Mouse (Mus musculus) erythroid progenitor cell, adult 5-6 weeks (primary cell): ENCODE measurements around the gene Etnppl. TPM values are rescaled to one million over a fixed set of nuclear protein-coding genes. Genes with fewer than 3 reads are reported as not detected.

Source experiments
- ATAC-seq: replicated peaks from 2 replicates; pipeline ENCODE4 v1.8.0; 2016; ENCODE audit warnings: moderate number of reproducible peaks, mild to moderate bottlenecking, moderate TSS enrichment, inconsistent platforms; ENCODE audit not compliant: poor library complexity, low FRiP score, severe bottlenecking
- total RNA-seq, 2 experiments: library from RNA; stranded (forward) in 1 of 2; stranded (reverse) in 1 of 2; fragments of 150-400 nt in 1 of 2; fragments of 186-747, 209-891 nt in 1 of 2; gene quantifications; 2 replicates each; pipeline versions ENCODE4 v1.2.3 to v1.2.4; 2015 to 2017; ENCODE audit warnings: low replicate concordance in 2 of 2

Etnppl gene
- not detected in 2 replicates for total RNA-seq (2015; ENCODE audit: low replicate concordance)
- total RNA-seq (2017; ENCODE audit: low replicate concordance), result not detected in 2 replicates

DNA sequence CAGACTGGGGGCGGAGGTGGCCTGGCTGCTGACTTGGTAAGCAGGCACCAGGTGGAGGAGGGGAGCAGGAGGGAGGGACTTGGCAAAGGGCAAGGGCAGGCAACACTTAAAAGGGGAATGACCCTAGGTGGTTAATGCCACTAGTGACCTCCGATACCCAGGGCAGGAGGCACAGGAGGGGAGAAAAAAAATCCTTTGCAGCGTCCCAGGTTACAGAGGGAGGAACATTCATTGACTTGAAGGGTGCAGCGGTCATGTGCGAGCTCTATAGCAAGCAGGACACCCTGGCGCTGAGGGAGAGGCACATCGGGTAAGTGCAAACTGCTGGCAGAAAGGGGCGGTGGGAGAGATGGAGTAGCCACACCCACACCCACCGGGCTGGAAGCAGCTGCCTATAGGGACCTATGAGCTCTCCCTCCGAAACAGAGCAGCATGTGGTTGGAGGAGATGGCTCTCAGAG is at the start of gene Etnppl:
TSS of gene Etnppl (plus strand) at position 10 of the 460 bp plus-strand sequence.
- ATAC-seq, result no peak

DNA sequence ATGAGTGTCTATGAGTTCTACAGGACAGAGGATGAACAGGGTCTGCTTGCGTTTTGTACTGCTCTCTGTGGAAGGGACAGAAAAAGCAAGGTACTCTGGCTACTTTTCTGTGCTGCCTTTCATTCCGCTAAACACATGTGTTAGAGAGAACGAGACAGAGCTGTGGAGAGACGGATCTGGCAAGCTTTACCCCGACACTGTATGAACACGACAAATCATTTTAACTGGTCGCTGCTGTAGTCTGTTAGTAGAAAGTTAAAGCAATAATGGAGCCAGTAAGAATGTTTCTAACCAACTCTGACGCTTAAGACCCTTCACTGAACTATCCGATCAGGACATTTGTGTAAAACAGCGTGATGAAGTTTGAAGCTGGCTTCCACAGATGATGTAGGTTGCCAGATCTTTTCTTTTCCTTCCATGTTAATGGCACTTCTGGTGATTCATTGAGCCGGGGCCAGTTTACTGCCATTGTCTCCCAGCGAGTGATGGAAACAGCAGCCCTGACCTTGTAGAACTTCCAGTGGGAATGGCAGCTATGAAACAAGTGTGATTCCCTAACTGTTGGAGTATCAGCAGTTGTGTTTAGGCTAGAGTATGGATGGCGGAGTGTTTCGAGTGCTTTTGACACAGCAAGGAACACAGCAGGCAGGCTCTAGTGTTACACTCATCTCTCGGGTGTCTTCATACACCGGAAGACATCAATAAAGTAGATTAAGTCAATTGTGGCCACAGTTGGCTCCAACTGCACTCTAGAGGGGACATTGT is 48.7 kb upstream of the Etnppl start:
- no peak for ATAC-seq

DNA sequence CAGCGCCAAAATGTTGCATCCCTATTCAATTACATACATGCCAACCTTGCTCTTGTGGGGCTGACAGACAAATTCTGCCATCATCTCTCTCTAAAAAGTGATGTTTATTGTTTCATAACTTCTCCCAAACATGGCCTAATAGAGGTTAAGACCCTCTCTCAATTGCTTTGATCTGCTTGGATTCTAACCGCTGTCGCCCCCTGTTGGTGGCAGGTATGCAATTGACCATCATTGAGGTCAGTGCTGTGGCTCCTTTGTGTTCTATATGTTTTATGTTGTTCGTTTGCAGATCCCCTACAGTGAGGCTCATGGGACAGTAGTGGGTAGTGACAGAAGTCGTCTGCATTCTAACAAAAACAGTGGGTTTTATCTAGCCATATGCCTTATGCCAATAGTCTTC is 44.0 kb upstream of the Etnppl start:
- ATAC-seq, result no peak

- ATAC-seq, result no peak
Measured at GRCm38 (mm10) chr3:130574652-130575051, 42.6 kb upstream of the Etnppl start.

GRCm38 (mm10) chr3:130576683-130577082 is 40.6 kb upstream of the Etnppl start:
- no peak for ATAC-seq

DNA sequence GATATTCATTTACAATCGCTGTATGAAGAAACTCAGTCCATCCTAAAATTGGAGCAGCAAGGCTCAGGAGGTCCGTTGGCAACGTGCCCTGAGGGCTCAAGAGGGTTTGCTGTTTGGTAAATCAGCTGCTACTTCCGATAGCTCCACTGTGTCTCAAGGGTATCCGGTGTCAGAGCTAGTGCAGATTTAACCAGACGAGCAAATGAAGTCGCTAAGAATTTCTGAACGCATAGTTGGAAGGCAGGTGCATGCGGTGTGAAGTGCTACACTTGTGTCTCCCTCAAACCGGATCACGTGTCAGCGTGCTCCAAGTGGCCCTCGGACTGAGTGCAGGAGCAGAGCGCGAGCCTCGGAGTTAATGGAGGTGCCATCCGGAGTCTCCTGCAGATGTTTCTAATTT is 37.7 kb upstream of the Etnppl start:
- ATAC-seq, result no peak

GRCm38 (mm10) chr3:130581577-130581976 is 35.7 kb upstream of the Etnppl start:
- no peak for ATAC-seq

- no peak for ATAC-seq
Measured at GRCm38 (mm10) chr3:130582903-130583664, 34.2 kb upstream of the Etnppl start.

DNA sequence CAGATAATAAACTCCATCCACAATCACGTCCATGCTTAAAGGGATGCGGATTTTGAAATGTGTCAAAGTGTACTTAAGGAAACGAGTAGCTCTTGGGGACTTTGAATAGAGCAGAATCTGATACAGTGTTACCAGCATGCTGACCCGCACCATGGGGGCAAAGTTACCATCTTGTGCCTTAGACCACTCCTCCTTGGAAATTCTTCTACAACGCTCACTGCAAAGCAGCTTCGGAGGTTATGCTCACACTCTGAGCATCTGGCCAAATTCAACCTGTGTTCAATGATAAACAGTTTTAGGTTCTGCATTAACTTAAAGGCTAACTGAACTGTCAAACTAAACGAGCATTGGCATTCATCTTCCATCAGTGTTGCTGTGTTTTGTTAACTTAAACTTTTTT is 33.2 kb upstream of the Etnppl start:
- ATAC-seq, result no peak

GRCm38 (mm10) chr3:130595050-130595449 is 22.2 kb upstream of the Etnppl start:
- ATAC-seq, result no peak

- no peak for ATAC-seq
Measured at GRCm38 (mm10) chr3:130601491-130601890, 15.8 kb upstream of the Etnppl start.

- no peak for ATAC-seq
Measured at GRCm38 (mm10) chr3:130607924-130608323, 9.3 kb upstream of the Etnppl start.

DNA sequence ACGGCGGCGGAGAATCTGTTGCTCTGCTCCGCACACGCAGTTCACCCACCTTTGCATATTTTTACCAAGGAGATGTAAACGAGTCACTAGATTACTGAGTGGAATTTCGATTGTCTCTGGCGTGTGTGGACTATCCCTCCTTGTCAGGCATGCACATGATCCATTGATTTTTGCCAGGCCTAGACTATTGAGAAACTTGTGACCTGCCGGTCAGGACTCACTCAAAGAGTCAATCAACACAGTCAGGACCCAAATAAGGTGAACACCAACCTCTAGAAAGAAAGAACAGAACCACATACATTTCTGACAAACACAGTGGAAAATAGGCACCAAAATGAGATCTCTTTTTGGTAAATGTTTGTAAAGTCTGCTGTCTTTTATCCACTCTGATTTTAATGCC is 2.8 kb upstream of the Etnppl start:
- no peak for ATAC-seq

GRCm38 (mm10) chr3:130615625-130616024 is 1.6 kb upstream of the Etnppl start:
- no peak for ATAC-seq

- ATAC-seq, result no peak
Measured at GRCm38 (mm10) chr3:130620517-130621146, 3.4 kb downstream of the Etnppl start.

- no peak for ATAC-seq
Measured at GRCm38 (mm10) chr3:130628358-130628757, 11.1 kb downstream of the Etnppl start.

DNA sequence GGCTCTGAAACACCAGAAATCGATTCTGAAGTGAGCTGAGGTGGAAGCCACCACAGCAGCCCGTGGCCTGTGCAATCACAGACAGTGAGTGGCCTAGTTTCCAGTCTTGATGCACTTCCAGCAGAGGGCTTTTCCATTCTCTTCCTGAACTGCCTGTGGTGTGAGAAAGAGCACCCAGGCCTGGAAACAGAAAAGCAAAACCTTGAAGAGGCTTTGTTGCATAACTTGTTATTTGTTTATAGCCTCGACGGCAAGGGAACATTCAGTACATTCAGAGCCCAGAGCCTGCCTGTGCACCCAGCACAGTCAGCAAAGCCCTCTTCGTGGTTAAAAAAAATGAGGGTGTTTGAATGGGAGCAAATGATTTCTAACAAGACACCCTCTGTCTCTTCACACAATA is 16.6 kb downstream of the Etnppl start:
- no peak for ATAC-seq

DNA sequence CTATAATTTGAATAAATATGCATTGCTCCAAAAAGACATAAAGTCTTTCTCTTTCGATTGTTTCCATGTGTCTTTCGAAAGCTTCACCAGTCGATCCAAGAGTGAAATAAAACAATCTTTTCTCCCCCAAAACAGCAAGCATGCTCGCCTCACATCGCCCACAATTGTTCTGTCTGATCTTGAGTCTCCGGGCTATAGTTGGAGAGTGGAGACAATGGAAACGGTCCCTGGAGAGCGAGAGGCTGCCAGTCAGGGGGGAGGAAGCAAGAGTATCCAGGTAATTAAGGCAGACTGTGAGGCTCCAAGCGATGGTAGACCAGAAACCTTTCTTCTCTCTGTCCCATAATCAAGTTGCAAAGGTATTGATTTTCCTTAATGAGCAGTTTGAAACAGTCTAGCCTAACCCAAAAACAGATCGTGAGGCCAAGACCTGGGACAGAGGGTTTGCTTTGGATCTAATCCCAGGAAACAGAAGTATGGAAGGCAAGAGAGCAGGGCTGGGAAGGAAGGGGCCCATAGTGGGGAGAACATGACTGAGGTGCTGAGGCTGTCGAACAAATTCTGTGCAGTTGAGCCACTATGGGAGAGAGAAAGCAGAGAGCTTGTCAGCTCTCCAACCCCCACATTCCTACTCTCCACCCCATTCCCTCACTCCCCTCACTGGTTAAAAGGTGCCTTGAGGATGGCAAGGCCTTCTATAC is 29.0 kb downstream of the Etnppl start:
- ATAC-seq, result no peak

DNA sequence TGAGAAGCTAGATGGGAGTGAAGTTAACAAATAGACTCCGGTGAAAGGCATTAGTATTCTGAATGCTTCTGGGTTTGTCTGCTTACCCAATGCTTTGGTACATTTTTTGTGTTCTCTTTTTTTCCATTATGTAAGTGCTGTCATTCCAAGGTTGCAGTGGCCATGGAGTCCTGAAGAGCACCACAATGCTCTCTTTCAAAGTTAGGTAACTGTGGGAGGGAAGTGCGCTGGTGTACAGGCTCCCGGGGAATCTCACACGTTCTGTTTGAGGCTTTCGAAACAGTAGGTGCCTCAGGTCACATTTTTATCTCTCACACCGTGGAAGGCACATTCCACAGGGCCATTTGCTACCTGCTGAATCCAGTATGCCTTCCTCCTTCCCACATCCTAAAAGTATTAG is 32.3 kb downstream of the Etnppl start:
- no peak for ATAC-seq

GRCm38 (mm10) chr3:130660619-130661018 is 43.4 kb downstream of the Etnppl start:
- no peak for ATAC-seq
